Mouse (Mus musculus): Measurements from ENCODE around the gene Fgfr2.
A peak's percentile ranks its signal among the peaks of the same experiment; 100 is the strongest.
"Not testable (repeated sequence)": the region's sequence is repeated elsewhere in the genome, so short reads cannot be mapped to it uniquely, and the experiment has no call there.

Fgfr2 gene

GRCm38 (mm10) chr7:132446841-132447240 is 676.3 kb downstream of the Fgfr2 start:
- DNase-seq (ENCODE audit: low spot score), result no peak

DNA sequence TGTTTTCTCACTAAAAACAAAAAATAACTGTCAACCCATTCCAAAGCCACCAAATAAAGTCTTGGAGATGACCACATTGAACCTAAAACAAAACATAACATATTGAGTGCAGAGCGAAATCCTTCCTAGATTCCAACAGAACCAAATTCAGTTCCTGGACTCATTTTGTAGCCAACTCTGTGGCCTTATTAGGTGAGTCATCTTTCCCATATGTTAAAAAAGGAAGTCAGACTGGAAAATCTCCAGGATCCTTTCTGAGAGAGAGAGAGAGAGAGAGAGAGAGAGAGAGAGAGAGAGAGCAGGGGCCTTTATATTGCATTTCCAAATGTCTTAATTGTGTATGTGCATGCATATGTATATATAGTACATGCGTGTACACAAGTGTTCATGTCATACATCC is 678.9 kb downstream of the Fgfr2 start:
- DNase-seq (ENCODE audit: low spot score), result no peak

DNA sequence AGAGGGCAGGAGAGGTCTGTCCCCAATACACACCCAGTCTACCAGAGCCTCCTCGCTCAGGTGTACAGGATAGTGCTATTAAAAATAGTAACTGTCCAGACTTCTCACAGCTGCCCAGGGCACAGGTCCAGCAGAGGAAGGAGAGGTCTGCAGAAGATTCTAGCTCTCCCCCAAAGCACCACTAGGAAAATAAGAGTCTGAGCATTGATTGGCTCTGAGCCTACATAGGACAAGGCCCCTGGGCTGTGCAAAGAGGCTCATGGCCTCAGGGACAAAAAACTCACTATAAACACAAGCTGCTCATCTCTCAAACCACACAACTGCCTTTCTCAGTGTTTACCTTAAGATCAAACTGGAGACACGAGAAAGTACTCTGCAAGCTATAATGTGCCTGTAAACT is 679.4 kb downstream of the Fgfr2 start:
- DNase-seq (ENCODE audit: low spot score), result no peak

DNA sequence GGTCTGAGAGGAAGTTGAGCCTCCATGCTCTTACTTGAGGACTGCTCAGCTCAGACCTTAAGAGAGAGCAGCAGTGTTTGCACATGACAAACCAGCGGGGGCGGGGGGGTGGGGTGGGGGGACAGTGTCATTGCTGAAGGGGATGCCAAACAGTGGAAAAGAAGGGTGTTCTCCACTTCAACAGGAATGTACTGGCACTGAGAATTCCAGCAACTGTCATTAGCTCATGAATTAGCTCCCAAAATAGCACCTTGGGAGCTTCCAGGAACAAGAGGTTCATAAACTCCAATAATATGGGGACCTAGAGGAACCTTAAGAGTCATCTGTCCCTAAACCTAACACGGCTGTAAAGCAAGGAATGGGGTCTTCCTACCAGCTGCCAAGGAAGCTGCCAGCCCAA is 680.0 kb downstream of the Fgfr2 start:
- no peak for DNase-seq (ENCODE audit: low spot score)

DNA sequence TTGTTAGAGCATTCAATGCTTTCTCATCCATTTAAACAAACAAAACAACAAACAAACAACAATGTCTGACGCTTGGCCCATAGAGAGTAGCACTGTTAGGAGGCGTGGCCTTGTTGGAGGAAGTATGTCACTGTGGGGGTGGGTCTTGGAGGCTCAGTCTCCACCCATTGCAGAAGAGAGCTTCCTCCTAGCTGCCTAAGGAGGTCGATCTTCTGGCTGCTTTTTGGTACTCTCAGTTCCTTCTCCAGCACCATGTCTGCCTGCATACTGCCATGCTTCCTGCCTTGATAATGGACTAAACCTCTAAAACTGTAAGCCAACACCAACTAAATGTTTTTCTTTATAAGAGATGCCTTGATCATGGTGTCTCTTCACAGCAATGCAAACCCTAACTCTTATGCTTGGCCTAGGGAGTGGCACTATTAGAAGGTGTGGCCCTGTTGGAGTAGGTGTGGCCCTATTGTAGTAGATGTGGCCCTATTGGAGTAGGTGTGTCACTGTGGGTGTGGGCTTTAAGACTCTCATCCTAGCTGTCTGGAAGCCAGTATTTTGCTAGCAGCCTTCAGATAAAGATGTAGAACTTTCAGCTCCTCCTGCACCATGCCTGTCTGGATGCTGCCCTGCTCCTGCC is 680.9 kb downstream of the Fgfr2 start:
- not testable (repeated sequence) for DNase-seq (ENCODE audit: low spot score)

DNA sequence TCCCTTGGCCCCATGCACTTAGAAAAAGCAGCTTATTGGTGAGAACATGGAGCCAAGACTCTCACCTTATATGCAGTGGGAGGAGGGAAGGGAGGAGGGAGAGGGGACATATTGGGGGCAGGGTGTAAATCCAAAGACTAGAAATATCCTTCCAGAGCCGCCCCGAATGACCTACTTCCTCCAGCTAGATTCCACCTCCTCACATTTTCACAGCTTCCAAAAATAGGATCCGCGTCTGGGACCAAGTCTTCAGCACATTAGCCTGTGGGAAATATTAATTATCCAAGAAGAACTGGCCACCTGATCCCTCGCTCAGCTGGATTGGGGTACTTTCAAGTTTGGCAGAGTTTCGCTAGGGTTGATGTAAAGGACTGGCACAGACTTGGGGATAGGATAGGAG is 683.2 kb downstream of the Fgfr2 start:
- DNase-seq (ENCODE audit: low spot score), result no peak

GRCm38 (mm10) chr7:132438060-132438459 is 685.1 kb downstream of the Fgfr2 start:
- DNase-seq (ENCODE audit: low spot score), result no peak

DNA sequence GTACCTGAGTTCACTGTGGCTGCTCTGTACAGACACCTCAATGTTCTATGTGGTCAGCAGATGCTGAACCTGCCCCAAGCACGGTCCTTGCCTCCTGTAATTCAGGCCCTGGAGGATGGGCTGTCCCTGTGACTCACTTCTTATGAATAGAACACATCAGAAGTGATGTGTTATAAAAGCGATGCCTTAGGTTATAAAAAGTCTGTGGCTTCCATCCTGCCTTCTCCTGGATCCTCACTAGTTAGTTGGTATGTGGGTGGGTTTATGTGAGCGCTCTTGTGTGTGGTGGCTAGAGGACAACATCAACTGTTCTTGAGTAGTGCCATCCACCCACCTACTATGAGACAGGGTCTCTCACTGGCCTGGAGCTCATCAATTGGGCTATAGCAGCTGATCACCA is 685.7 kb downstream of the Fgfr2 start:
- no peak for DNase-seq (ENCODE audit: low spot score)

DNA sequence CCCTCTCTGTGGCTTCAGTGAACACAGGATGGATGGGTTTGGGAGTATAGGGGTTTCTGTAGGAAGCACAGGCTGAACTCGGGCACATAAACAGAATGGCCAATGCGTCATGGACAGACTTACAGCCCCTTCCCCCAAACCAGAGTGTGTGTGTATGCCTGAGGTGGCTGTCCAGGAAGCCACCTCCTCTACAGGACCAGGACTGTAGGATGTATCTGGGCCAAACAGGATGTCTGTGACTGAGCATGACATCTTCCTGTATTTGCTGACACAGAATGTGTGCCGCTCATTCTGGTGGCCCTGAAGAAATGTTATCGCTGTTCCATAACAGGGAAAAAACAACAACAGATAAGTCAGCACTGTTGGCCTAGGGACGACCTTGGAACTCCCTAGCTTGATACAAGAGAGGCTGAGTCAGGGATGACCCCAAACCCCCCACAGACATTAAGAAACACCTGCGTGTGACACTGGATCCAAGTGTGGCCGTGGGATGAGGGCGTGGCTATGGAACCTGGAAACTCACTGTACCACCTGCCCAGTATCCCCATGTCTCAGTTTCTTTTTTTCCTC is 687.6 kb downstream of the Fgfr2 start:
- no peak for DNase-seq (ENCODE audit: low spot score)

DNA sequence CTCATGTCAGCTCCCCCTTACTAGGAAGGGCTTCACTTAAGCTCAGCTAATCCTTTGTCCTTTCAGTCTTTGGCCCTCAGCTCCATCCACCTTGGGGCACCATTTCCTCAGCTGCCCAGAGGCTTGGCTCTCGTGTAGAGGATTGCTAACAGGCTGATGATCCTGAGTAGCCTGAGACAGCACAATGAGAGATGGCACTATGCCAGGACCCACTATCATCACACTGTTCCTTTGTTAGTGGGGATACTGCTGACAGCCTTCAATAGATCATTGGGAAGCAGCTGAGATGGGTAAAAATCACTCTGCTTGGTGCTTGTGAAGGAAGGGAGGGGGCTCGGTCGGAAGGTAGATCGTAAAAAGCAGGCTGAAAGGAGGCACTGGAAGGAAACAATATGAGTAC is 693.8 kb downstream of the Fgfr2 start:
- DNase-seq (ENCODE audit: low spot score), result peak; percentile 46

DNA sequence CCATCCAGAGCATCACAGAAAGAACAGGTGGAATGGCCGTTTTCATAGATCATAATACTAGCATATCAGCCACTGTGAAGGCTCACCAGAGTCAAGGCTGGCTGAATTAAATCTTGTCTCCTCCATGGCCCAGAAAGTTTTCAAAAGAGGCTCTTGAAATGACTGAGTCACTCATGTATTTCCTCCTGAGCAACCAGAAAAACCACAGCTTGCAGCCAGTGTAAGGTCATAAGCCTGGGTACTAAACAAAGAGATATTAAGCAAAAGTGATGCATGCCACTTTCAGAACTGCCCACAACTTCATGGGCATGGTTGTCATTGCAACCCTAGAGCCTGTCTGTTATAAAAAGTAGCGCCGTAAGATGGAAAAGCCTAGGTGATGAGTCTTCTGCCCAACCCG is 694.8 kb downstream of the Fgfr2 start:
- DNase-seq (ENCODE audit: low spot score), result no peak

DNA sequence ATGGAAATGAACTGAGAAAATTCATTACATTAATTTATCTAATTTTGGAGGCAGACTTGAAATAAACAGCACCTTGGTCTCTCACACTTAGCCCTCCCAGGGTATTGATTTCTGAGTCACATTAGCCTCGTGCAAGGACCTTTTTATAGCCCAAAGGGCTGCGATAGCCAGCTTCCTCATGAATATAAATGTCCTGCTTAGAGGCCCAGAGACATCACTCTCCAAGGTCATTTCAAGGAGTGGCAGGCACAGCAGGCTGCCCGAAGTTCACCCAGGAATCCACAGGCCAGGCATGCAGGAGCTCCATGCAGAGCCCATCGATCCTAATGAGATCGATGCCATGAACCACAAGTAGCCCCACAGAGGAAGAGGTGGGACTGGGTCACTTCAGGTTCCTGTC is 697.1 kb downstream of the Fgfr2 start:
- DNase-seq (ENCODE audit: low spot score), result no peak

DNA sequence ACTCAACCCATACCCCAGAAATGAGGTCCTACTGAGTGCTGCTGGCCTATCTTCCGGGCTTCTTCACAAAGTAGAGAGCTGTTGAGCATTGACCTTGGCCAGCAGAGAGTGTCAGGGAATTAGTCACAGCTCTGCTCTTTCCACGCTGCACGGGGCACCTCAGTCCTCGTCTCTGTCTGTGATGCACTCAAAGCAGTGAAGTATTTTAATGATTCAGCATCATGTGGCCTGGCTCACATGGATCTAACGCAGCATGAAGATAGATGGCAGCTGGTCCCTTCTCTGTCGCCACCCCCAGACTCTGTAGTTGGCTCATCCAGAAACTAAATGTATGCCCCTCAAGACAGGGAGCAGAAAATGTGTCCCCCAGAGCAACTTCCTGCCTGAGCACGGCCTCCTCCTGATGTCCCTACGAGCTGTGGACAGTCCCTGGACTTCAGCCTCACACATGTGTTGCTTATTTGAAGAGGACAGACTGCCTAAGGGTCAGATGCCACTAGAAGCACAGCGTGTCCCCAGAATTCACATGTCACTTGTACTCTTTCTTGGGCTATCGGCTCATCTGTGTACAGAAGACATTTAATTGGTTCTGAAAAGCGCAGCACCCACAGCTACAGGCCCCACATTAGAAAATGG is 697.7 kb downstream of the Fgfr2 start:
- no peak for DNase-seq (ENCODE audit: low spot score)

- no peak for DNase-seq (ENCODE audit: low spot score)
These were observed 699.6 kb downstream of the Fgfr2 start for GRCm38 (mm10) chr7:132423570-132423969.

DNA sequence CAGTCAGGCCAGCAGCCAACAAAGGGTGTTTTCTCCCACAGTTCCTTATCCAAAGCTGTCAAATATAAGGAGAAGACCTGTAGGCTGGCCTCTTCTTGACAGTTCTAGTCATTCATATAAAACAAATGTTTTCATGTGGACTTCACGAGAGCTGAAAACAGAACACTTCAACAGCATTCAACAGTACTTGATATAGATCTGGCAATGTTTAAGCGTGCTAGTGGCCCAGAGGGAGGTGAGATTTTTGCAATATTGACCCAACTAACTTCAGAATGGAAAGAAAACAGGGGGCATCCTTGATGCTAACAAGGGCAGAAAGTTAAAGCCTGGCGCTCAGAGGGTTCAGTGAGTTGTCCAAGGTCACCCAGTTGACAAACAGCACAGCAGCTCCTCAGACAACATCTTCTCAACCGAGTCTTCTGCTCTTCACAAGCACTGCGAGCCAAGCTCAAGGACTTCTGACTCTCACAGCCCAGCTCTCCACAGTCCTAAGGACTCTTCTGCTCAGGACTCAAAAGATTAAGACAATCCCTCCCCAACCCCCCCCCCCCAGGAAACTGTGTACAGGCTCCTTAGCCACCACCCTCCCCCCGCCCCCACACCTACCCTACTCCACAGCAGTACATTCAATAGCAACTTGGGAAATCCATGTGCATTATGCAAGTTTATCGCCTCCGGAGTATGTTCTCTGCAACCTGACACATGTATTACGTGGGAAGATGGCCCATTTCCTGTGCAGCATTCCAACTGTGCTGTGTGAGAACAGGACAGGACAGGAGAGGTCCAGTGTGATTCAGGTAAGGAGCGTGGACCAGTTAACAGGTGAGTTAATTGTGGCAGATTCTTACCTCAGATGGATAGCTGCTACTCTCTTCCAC is 703.5 kb downstream of the Fgfr2 start:
- no peak for DNase-seq (ENCODE audit: low spot score)

DNA sequence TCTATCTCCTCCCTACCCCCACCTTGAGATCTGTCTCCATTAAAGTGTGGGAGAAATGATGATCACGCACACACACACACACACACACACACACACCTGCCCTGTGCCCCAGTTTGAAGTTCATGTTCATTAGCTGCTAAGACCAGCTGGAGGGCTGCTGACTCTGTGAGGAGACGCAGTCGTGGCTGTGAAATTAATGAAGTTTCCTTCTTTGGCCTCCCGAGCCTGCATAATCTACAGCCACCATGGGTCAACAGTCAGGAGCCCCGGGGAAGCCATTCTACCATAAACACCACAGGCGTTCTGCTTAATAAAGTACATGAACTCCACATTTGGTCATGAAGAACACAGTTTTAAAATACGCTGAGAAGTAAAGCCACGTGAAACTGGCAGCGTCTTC is 706.3 kb downstream of the Fgfr2 start:
- DNase-seq (ENCODE audit: low spot score), result no peak

DNA sequence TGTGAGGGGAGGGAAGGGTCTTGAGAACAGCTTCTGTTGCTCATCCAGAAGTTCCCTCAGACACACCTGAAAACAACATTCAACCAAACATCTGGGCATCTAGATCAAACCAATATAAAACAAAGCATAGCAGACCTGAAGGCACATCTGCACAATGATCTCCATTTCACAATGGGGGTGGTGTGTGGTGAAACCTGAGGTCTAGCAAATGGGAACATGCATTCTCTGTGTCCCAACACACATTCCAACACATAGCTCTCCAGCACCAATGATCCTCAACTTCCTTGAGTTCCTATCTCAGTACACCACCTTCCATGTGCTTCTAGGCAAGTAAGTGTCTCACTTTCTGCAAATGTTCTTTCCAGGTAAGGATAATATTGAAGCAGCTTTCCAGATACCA is 707.3 kb downstream of the Fgfr2 start:
- no peak for DNase-seq (ENCODE audit: low spot score)

- DNase-seq (ENCODE audit: low spot score), result no peak
These were observed 710.6 kb downstream of the Fgfr2 start for GRCm38 (mm10) chr7:132412520-132412919.

- DNase-seq (ENCODE audit: low spot score), result no peak
These were observed 711.4 kb downstream of the Fgfr2 start for GRCm38 (mm10) chr7:132411708-132412107.

DNA sequence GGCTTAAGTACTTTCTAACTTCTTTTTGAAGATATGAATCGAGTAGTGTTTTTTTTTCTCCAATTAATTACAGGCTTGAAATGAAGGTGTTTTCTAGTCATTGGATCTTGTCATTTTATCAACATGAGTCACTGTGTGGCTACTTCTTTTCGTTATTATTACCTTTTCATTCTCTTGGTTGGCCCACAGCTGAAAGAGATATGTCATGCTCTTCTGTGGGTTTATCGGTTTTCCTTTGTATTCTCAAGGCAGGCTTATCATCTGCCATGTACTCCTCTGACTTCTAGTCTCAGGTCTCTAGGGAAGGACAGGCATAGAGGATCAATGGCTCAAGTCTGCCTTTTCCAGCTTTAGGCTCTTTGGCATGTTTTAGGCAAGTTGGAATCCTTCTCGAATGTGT is 712.2 kb downstream of the Fgfr2 start:
- DNase-seq (ENCODE audit: low spot score), result no peak

DNA sequence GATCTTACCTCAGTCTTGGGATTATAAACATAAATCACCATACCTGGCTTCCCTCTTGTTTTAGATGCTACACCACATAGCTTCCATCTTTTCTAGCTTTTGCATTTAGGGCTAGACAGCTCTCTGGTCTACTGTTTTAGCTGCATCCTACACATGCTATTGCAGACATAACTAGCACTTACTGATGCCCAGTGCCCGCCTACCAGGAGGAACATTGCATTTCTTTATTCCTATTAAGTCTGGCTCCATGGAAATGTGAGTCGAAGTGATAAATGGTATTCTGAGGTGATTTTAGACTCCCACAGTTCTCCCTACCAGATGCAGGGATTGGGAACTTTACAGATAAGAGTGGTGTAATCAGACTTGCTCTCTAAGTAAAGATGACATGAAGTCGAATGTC is 713.3 kb downstream of the Fgfr2 start:
- DNase-seq (ENCODE audit: low spot score), result no peak

- no peak for DNase-seq (ENCODE audit: low spot score)
These were observed 720.6 kb downstream of the Fgfr2 start for GRCm38 (mm10) chr7:132402377-132403084.

Measured in layer of hippocampus, adult 11-12 months (tissue).